Mouse (Mus musculus) ES-E14 (cell line): ENCODE data around the gene Gm4756. TPM values are rescaled to one million over a fixed set of nuclear protein-coding genes. Genes with fewer than 3 reads are reported as not detected.

Experiments used
- DNase-seq: peaks from one replicate; pipeline ENCODE4 v3.0.0-alpha.2; 2013; ENCODE audit warnings: low read depth, low spot score
- H3K27ac ChIP-seq: 2 replicates; pipeline ENCODE4 v1.5.1; 2012; ENCODE audit warnings: low read depth, mild to moderate bottlenecking, low read length, moderate library complexity, mixed read lengths; ENCODE audit not compliant: poor library complexity, insufficient read depth, severe bottlenecking
- H3K36me3 ChIP-seq: 2 replicates; pipeline ENCODE4 v1.6.1; 2012; ENCODE audit warnings: mild to moderate bottlenecking, low read length, moderate library complexity, mixed read lengths; ENCODE audit not compliant: control insufficient read depth, poor library complexity, insufficient read depth, severe bottlenecking
- H3K4me1 ChIP-seq, 2 experiments: fragments of 150-350 bp in 1 of 2; sonication (generic) in 1 of 2; 2 replicates each; pipeline ENCODE4 v1.6.1; 2012; ENCODE audit warnings: low read length in 2 of 2, mild to moderate bottlenecking in 1 of 2, mixed read lengths in 1 of 2; ENCODE audit not compliant: control insufficient read depth in 2 of 2, insufficient read depth in 2 of 2, poor library complexity in 1 of 2
- H3K4me3 ChIP-seq, 2 experiments: fragments of 150-350 bp in 1 of 2; sonication (generic) in 1 of 2; 2 replicates each; pipeline ENCODE4 v1.5.1; 2012; ENCODE audit warnings: low read length in 2 of 2, low read depth in 1 of 2, mild to moderate bottlenecking in 1 of 2, mixed read lengths in 1 of 2; ENCODE audit not compliant: insufficient read depth in 1 of 2, poor library complexity in 1 of 2, severe bottlenecking in 1 of 2
- H3K9ac ChIP-seq: 2 replicates; pipeline ENCODE4 v1.6.1; 2012; ENCODE audit warnings: low read depth, mild to moderate bottlenecking, low read length, mixed read lengths; ENCODE audit not compliant: poor library complexity, insufficient read depth, severe bottlenecking
- H3K9me3 ChIP-seq: fragments of 150-350 bp; sonication (generic); 2 replicates; pipeline ENCODE4 v1.6.1; 2012; ENCODE audit warnings: low read depth, mild to moderate bottlenecking, low read length; ENCODE audit not compliant: control insufficient read depth, insufficient read depth
- MAFK ChIP-seq: IDR thresholded peaks from 2 replicates; pipeline ENCODE4 v1.6.1; 2014; ENCODE audit warnings: mild to moderate bottlenecking, low read depth, low read length, inconsistent platforms; ENCODE audit not compliant: insufficient read depth
- ZC3H11A ChIP-seq: IDR thresholded peaks from 2 replicates; pipeline ENCODE4 v1.6.1; 2012; ENCODE audit warnings: low read depth, mild to moderate bottlenecking, inconsistent platforms, low read length, borderline replicate concordance
- ZNF384 ChIP-seq: IDR thresholded peaks from 2 replicates; pipeline ENCODE4 v1.6.1; 2012; ENCODE audit warnings: low read depth, low read length, inconsistent platforms
- in situ Hi-C, 2 experiments: fragments of 600-800 bp; cut with MboI; formaldehyde crosslinking; loops; one replicate each; pipeline ENCODE4 v1.15.1; 2025; ENCODE audit warnings: low sequenced_read_pairs in 2 of 2, inconsistent platforms in 1 of 2; ENCODE audit not compliant: unreplicated experiment in 2 of 2
- total RNA-seq: library from RNA; depleted of rRNA; stranded (reverse); fragments of 300-350 nt; gene quantifications from 2 replicates; pipeline ENCODE4 v1.2.3, GENCODE M21; 2012; rRNA removed

Gm4756 gene
- total RNA-seq, 1 experiment = 0.67 TPM

- no peak for DNase-seq
- TF ChIP-seq MAFK = no peak
- Histone ChIP-seq H3K27ac (no peak overlapping the region), H3K4me3 (no peak overlapping the region), H3K9ac (no peak overlapping the region), H3K36me3 (no peaks in the 10 kb centered on the region), H3K9me3 (no peaks in the 10 kb centered on the region), H3K4me1 (peaks cover 0 to 6% of the 10 kb centered on the region in 2 experiments; a peak in 1 of 4 replicates)
- in situ Hi-C loops = no loop called here
Observed at GRCm38 (mm10) chr12:72533986-72534385, 115.5 kb downstream of the Gm4756 start.

GRCm38 (mm10) chr12:72532303-72532702 lies 117.2 kb downstream of the Gm4756 start:
- no peaks in the 10 kb centered on the region for H3K9me3 ChIP-seq
- no peak overlapping the region for H3K4me3 ChIP-seq
- no peak overlapping the region for H3K9ac ChIP-seq
- peaks cover 0 to 6% of the 10 kb centered on the region in 2 experiments; a peak in 1 of 4 replicates for H3K4me1 ChIP-seq
- no peak for DNase-seq
- H3K27ac ChIP-seq = no peak overlapping the region
- TF ChIP-seq ZC3H11A = no peak
- no peak for TF ChIP-seq ZNF384
- in situ Hi-C loops = no loop called here
- H3K36me3 ChIP-seq = no peaks in the 10 kb centered on the region

Other genes starting within 250 kb of the Gm4756 start
- 8.7 and 13.6 TPM in 2 replicates for gene Rtn1, start 240.6 kb downstream of the Gm4756 start, total RNA-seq
- gene Lrrc9, start 207.8 kb downstream of the Gm4756 start, total RNA-seq = 0.94 and 1.5 TPM in 2 replicates
- gene Pcnx4, start 113.3 kb downstream of the Gm4756 start, total RNA-seq = 11.1 and 13.6 TPM in 2 replicates
- 11.1 and 24.3 TPM in 2 replicates for gene Dhrs7, start 15.2 kb upstream of the Gm4756 start, total RNA-seq
- gene Ppm1a, start 107.8 kb upstream of the Gm4756 start, total RNA-seq = 117 and 121 TPM in 2 replicates